Mouse (Mus musculus) C2C12 (cell line): ENCODE results near the gene Uqcc1.

ENCODE experiments used
- CEBPB ChIP-seq: IDR thresholded peaks from one replicate; pipeline ENCODE4 v1.6.1; 2011; ENCODE audit warnings: low read depth, mild to moderate bottlenecking, control low read depth, moderate library complexity
- CTCF ChIP-seq: IDR thresholded peaks from one replicate; pipeline ENCODE4 v1.5.1; 2011; ENCODE audit not compliant: control insufficient read depth, insufficient read depth, insufficient read length
- FOSL1 ChIP-seq: IDR thresholded peaks from one replicate; pipeline ENCODE4 v1.8.0; 2011; ENCODE audit warnings: mild to moderate bottlenecking, low read length; ENCODE audit not compliant: poor library complexity, insufficient read depth, severe bottlenecking
- MAX ChIP-seq: IDR thresholded peaks from one replicate; pipeline ENCODE4 v1.6.1; 2011; ENCODE audit warnings: mild to moderate bottlenecking, control low read depth
- MYOD1 ChIP-seq: IDR thresholded peaks from one replicate; pipeline ENCODE4 v1.6.1; 2011; ENCODE audit warnings: low read depth; ENCODE audit not compliant: control insufficient read depth, insufficient read length
- MYOG ChIP-seq: IDR thresholded peaks from one replicate; pipeline ENCODE4 v1.6.1; 2011; ENCODE audit not compliant: control insufficient read depth, insufficient read length; ENCODE audit errors: extremely low read depth
- USF1 ChIP-seq: IDR thresholded peaks from one replicate; pipeline ENCODE4 v1.6.1; 2011; ENCODE audit warnings: low read depth, mild to moderate bottlenecking, control low read depth, moderate library complexity

DNA sequence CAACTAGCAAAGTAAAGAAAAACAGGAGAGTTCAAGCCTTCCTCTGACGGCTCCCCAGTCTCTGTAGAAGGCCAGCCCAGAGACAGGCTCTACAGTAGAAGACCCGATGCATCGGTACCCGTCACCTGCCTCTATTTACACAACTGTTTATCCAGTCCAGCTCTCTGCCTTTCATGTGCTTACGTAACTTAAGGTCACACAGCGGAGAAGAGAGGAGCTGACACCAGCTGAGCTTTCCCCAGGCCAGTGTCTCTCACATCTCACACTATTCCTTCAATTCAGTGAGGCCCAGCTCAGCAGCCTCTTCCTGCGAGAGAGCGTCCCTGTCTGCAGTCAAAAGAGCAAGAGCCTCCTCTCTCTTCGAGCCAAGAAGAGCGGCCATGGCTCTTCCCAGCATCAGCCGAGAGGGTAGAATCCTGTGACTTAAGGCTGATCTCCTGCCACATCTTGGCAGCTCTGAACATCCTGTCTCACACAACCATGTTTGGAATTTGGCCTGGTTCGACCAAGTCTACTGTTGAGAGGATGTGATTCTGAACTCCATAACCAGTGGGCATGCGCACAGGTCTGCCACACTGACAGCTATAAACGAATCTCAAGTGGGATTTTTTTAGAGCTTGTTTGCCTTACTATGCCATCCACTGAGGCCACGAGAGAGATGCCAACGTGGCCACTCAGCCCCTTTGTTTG lies 34.9 kb downstream of the Uqcc1 start:
- TF ChIP-seq USF1 (no peak), CTCF (no peak), MAX (no peak), CEBPB (no peak), MYOD1 (no peak), MYOG (no peak), FOSL1 (no peak)
